ENCODE assay signal across 24 mouse cellular contexts in the genomic region with DNA sequence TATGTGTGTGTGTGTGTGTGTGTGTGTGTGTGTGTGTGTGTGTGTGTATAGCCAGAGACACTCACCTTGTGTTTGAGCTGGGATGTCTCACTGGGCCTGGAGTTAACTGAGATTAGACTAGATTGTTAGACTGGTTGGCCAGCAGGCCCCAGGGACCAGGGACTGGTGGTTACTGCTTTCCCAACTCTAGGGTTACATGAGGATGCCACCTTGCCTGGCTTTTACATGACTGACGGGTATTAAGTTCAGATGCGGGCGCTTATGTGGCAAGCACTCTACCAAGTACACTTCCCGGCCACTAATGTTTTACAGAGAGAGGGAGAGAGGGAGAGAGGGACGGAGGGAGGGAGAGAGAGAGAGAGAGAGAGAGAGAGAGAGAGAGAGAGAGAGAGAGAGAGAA.
"Had no signal": no experiment of that assay in that cellular context is flagged by ENCODE, and none has a peak within 500 bp of the region (broad histone marks: within the 10 kb centered on the region; RNA-seq: fewer than 3 reads in every experiment).

No protein-coding gene starts in this region.

- H3K27ac ChIP-seq: heart, adult 2 months; heart, embryonic 13.5 days; heart, embryonic 15.5 days; hindbrain, embryonic 13.5 days; hindbrain, embryonic 15.5 days; hindbrain, postnatal 0 days; kidney, embryonic 15.5 days; kidney, postnatal 0 days; limb, embryonic 13.5 days; limb, embryonic 15.5 days; liver, embryonic 12.5 days; liver, embryonic 14.5 days had no signal

- ATAC-seq: hindbrain, postnatal 0 days; intestine, embryonic 16.5 days; liver, embryonic 12.5 days had no signal

- DNase-seq: heart, adult 11 months; heart, adult 2 months; heart, postnatal 14 days; heart, postnatal 36 days; kidney, adult 11 months; kidney, adult 2 months; kidney, adult 9 months; kidney, postnatal 14 days; kidney, postnatal 36 days; layer of hippocampus, adult 9-11 months; layer of hippocampus, postnatal 36 days; left cerebral cortex, postnatal 4 days had no signal

- H3K4me3 ChIP-seq: heart, adult 2 months; heart, embryonic 13.5 days; heart, embryonic 15.5 days; hindbrain, embryonic 13.5 days; hindbrain, embryonic 15.5 days; kidney, embryonic 15.5 days; limb, embryonic 13.5 days; limb, embryonic 15.5 days; liver, embryonic 12.5 days had no signal
